Mouse (Mus musculus) ovary, adult 2 months (tissue): Measurements from ENCODE around the gene Bub3. TPM values are rescaled to one million over a fixed set of nuclear protein-coding genes. Genes with fewer than 3 reads are reported as not detected.

ENCODE experiments used
- polyA plus RNA-seq: library from polyadenylated mRNA; depleted of rRNA; stranded (reverse); fragments of >200 nt; gene quantifications from 2 replicates; pipeline ENCODE4 v1.2.3, GENCODE M21; 2012; rRNA removed

Bub3 gene
- 59.4 and 83.5 TPM in 2 replicates for polyA plus RNA-seq

GRCm38 (mm10) chr7:131559986-131560696 is at the start of gene Bub3:
TSS of gene Bub3 (plus strand) at chr7:131560222.

GRCm38 (mm10) chr7:131542115-131542871 is 17.7 kb upstream of the Bub3 start, which contains the start of gene Hmx3:
TSS of gene Hmx3 (plus strand) at chr7:131542867.

DNA sequence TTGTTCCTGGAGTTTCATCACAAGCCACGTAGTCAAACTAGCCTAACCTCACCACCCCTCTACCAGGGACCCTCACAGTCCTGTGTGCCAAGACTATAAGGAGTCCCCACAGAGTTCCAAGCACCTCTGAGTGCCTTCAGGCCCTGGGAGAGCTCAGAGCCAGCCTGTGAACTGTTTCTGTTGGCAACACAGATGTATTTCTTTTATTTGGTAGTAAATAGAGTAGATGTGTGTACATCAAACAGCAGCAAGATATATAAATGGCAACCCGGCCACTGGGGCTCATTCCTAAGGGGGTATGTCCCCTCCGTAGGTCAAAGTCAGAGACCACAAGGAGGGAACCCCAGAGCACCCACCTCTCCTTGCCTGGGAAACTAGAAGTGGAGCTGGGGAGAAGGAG is 11.5 kb upstream of the Bub3 start, which contains the start of gene Hmx2:
Gene Hmx2, plus strand, starts transcription at position 301 of the 400 bp plus-strand sequence.

Other genes with a start within 250 kb of the Bub3 start
- gene Cuzd1, start 237.9 kb upstream of the Bub3 start, polyA plus RNA-seq, result 1.4 TPM in 2 replicates
- gene Fam24b, start 230.7 kb upstream of the Bub3 start, polyA plus RNA-seq, result not detected in 2 replicates
- gene Fam24a, start 226.4 kb upstream of the Bub3 start, polyA plus RNA-seq, result not detected in 2 replicates
- gene 2310057M21Rik, start 197.5 kb upstream of the Bub3 start, polyA plus RNA-seq, result 6.0 and 6.9 TPM in 2 replicates
- gene Pstk, start 189.1 kb upstream of the Bub3 start, polyA plus RNA-seq, result 87.9 and 126 TPM in 2 replicates
- gene Ikzf5, start 149.7 kb upstream of the Bub3 start, polyA plus RNA-seq, result 9.1 and 14.0 TPM in 2 replicates
- gene Acadsb, start 149.6 kb upstream of the Bub3 start, polyA plus RNA-seq, result 8.6 and 9.4 TPM in 2 replicates
- gene Hmx3, start 17.4 kb upstream of the Bub3 start, polyA plus RNA-seq, result not detected in 2 replicates
- gene Hmx2, start 11.4 kb upstream of the Bub3 start, polyA plus RNA-seq, result not detected in 2 replicates